1 mouse cellular context compared by ENCODE assay signal in the genomic region with DNA sequence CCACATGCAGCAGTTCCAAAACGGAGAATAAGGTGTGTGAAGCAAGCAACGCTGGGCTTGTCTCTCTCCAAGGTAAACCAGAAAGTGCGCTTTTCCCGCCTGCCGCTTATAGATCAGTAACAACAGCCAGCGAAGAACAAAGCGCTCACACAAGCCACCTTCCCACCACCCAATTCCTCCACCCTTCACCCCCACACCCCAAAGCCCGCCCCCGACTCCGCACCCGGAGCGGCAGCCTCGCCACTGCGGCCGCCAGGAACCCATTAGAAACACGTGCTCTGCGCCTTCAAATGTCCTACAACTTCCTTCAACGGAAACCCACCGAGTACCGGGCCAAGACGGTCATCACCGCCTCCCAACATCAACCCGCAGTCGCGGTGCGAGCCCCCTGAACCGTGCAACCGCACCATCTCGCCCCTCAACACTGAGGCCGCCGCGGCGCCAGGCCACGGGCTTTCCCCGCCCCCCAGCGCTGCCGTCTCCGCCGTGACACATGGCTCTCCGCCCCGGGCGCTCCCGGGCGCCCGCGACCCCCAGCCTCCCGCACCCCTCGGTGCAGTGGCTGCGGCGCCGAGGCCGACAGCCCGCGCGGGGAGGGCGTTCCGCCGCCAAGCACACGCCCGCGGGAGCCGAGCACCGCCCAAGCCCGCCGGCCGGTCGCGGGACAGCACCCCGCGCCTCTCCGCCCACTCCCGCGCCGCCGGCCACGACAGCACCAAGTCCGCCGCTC.
TF ChIP-seq lines count a peak whose summit lies in the region.

No protein-coding gene starts in this region.

TF ChIP-seq in CH12.LX, 34 proteins besides CTCF, POLR2A, EP300 and RAD21 (continued from another document):
- no peak for TF ChIP-seq CHD1 (IDR thresholded peaks at IDR 0.05; ENCODE audit: low read depth, low read length)
- no peak for TF ChIP-seq JUND (conservative IDR thresholded peaks at IDR 0.05; ENCODE audit: low read depth, low read length)
- 0 out of 2 replicates have a peak, but pooled peaks have one; percentile 14 for TF ChIP-seq UBTF (IDR thresholded peaks at IDR 0.05; ENCODE audit: low read depth, low read length)
- TF ChIP-seq ZMIZ1 (IDR thresholded peaks at IDR 0.05; ENCODE audit: low read depth, low read length) = no peak
- no peak for TF ChIP-seq MAZ (IDR thresholded peaks at IDR 0.05; ENCODE audit: low read depth, low read length)
- peak; percentile 91 for TF ChIP-seq MXI1 (IDR thresholded peaks at IDR 0.05; ENCODE audit: low read depth, low read length)
- 0 out of 2 replicates have a peak, but pooled peaks have one; percentile 12 for TF ChIP-seq IRF4 (IDR thresholded peaks at IDR 0.05; ENCODE audit: low read depth, low read length)
- no peak for TF ChIP-seq POLR2AphosphoS2 (IDR thresholded peaks at IDR 0.05; ENCODE audit: low read depth, low read length)
- TF ChIP-seq NRF1 (IDR thresholded peaks at IDR 0.05; ENCODE audit: low read depth, low read length) = no peak
- TF ChIP-seq E2F4 (IDR thresholded peaks at IDR 0.05; ENCODE audit: insufficient replicate concordance, low read depth, low read length) = no peak
- no peak for TF ChIP-seq ELF1 (IDR thresholded peaks at IDR 0.05; ENCODE audit: low read depth, low read length)
- TF ChIP-seq MAX (IDR thresholded peaks at IDR 0.05; ENCODE audit: low read length) = peak; percentile 82
- TF ChIP-seq HCFC1 (IDR thresholded peaks at IDR 0.05; ENCODE audit: low read depth, low read length) = no peak
- TF ChIP-seq MYC (IDR thresholded peaks at IDR 0.05; ENCODE audit: low read depth, low read length) = peak; percentile 73; the same call in 1 of the 2 replicates
- TF ChIP-seq SIN3A (IDR thresholded peaks at IDR 0.05; ENCODE audit: low read length) = peak; percentile 14; the same call in 1 of the 2 replicates
- no peak for TF ChIP-seq TBP (conservative IDR thresholded peaks at IDR 0.05; ENCODE audit: low read depth, low read length)
